Mouse (Mus musculus): ENCODE results near the gene Fhl2. TPM values are rescaled to one million over a fixed set of nuclear protein-coding genes. Genes with fewer than 3 reads are reported as not detected.

Fhl2 gene
- total RNA-seq (2021), result 1,000 to 10,000 TPM; 1,415 to 1,605 TPM

DNA sequence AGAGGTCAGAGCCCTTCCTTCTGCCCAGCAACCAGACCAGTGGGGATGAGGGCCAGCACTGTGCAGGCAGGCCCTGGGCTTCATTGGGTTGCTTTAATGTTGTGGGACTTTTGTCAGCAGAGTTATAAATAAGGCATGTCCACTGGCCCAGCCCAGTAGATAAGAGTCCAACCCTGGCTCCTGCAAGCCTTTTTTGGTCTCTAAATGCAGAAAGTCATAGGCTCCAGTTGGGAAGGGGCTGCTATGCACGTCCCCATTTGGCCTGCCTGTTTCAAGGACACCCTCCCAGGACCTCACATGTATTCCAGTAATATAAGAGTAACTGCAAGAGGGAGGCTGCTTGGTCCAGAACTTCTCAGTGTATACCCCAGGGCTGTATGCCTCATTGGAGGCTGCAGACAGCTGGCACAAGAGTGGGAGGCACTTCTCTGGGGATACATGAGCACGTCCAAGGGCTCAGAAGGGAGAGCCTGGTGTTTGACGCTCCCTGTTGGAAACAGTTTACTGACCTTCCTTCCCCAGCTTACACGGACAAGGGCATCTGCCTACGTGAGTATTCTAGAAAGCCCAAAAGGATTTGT is at the start of gene Fhl2:
Gene Fhl2 (minus strand): TSS at position 324 of the 581 bp plus-strand sequence.
- intact Hi-C loops (cut with DNase I), result loop anchor here (2.0 kb wide), 2 partner anchors 50 to 62 kb away; no protein-coding TSS in a partner anchor
- peak; percentile 72 to 80 for DNase-seq

DNA sequence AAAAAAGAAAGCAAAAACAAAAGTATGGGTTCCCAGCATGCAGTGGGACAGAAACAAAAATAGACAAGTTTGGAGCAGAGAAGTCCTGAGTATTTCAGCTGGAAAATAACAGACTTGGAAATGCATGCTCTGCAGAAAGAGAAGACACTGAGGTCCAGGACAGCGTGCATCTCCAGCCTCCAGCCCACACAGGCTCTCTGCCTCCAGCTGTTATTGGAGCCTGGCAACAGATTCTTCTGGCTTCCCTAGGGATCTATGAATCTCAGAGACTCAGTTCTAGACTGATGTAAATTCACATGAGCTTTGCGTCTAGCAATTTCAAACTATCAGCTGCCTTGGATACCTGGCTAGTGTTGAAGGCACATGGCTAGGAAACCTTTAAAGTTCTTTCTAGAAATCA is 48.2 kb upstream of the Fhl2 start:
- intact Hi-C loops (cut with DNase I), result no loop called here
- DNase-seq, result peak; percentile 53 to 66

DNA sequence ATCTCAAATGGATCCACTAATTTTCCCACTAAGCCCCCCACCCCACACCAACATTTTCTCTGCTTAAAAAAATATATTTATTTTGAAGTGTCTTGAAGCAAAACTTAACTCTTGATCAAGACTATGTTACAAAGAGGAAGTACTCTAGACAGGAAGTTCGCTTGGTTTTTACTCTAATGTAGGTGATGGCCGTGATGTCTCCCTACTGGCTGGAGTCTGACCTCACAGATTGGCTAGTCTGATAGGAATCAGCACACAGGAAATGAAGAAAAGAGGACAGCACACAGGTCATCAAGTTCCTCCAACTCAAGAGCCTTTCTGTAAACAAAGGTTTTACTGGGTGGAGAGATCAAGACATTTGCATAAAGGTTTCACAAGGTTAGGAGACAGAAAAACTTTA is 44.4 kb upstream of the Fhl2 start:
- DNase-seq, result no peak
- intact Hi-C loops (cut with DNase I), result no loop called here

DNA sequence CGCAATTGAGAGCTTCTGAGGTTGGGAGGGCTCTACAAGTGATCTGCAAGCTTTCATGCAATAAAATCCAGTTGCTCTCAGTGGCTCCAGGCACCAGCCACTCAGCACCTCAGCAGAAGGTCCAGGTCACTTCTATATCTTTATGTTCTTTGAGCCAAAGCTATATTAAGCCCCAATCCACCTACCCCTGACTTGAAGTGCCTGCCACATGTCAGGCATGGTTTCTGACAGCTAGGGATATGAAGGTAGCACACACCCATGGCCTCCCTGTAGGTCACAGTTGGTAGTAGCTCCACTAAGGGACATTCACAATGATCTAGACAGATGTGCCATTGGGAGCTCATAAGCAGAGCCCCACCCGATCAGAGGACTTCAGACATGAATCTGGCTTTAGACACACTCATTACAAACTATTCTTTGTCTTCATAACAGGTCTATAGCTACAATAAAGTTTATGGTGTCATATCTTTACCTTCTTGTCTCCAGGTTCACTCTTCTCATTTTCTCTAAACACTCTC is 43.1 kb upstream of the Fhl2 start:
- intact Hi-C loops (cut with DNase I), result no loop called here
- DNase-seq, result peak; percentile 42 to 69

DNA sequence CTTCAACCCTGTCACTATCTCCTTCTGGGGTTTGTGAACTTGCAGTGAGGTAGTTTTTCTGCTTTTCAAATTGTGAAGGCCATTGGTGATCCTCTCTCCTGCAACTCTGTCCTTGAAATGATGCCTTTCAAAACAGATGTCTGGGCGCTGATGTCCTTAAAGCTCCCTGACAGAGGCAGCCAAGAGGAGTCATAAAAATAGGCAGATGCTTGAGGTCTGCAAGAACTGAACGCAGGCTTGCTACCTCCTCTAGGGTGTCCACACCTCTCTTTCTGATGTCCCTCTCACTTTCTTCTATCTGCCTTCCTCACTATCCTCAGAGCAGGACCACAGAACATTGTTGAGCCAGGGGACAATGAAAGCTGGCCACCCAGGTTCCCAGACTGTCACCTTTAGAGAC is 41.7 kb upstream of the Fhl2 start:
- intact Hi-C loops (cut with DNase I), result no loop called here
- DNase-seq, result peak in 1 of 2 experiments; percentile 43

DNA sequence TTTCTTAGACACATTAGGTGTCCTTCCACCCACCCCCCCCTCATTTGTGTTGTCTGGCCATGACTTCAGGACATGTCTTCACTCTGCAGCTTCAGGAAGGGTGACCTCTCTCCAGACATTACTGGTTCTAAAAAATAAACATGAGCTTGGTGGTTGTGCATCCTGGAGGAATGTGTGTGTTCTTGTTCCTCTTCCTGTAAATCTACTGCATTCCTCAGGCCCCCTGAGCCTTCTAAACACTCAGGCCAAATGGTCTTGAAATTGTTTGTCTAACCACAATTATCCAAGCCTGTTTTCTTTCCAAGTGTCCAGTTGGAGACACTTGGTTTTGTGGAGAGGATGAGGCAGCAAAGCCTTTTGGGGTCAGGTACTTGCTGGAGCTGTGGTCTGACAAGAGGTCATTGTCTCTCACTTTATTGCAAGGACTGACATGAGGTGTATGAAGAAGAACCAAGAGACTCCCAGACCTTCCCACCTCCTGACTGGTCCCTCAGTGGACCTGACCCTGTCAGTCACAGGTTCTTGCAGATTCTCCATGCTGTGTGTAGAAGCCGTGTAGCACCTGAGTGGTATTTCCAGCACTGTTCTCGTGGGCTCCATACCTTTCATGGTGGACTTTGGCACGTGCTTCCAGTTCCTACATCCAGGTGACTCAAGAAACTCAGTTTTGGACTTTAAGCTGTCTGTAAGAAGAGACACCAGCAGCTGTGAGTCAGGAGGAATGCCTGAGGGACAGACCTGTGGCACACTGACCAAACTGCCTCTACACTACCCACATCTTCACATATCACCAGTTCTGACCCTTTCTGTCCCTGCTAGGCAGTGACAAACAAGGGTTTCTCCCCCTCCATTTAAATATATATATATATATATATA is 40.8 kb upstream of the Fhl2 start:
- no peak for DNase-seq
- intact Hi-C loops (cut with DNase I), result loop anchor here (1.0 kb wide), 1 partner anchor 12 kb away; no protein-coding TSS in a partner anchor

DNA sequence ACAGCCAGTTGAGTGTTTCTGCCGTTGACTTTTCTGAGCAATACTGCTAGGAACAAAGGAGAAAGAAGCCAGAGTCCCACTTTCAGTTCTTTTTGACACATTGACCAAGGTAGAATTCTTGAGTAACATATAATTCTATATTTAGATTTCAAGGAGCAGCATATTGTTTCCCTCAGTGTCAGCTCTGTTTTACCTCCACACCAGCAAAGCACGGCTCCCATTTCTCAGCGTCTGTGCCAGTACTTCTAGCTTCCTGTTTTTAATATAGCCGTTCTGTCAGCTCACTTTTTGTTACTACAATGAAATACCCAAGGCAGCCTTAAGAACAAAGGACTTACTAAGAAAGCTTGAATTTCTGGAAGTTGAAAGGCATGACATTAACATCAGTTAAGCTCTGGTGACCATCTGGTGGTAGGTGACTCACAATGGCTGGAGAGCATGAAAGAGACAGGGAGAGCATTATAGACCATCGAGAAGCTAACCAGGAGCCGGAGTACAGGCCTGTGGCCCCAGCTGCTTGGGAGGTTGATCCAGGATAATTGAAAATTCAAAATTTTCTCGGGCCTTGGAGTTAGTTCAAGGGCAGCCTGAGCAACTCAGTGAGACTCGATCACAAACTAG is 28.9 kb upstream of the Fhl2 start:
- intact Hi-C loops (cut with DNase I), result loop anchor here (1.0 kb wide), 1 partner anchor 12 kb away; no protein-coding TSS in a partner anchor

DNA sequence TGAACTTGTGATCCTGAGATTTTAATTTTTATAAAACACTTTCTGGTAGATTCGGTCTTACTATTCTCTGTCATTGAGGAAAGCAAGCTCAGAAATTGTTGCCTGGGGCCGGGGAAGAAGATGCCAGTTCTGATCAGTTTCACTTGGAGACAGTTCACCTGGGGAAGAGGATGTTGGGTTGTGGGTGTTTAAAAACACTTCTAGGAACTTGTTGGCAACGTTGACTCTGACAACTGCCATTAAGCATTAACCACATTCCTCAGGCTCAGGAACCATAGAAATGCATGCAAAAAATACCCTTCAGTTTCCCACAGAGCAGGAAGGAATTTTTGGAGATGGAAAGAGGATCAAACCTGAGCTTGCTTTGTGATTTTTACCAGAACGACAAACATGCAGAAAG is 28.2 kb upstream of the Fhl2 start:
- intact Hi-C loops (cut with DNase I), result loop anchor here (1.0 kb wide), 1 partner anchor 12 kb away; no protein-coding TSS in a partner anchor
- DNase-seq, result no peak

More for the DNA sequence above, 28.9 kb upstream of the Fhl2 start:
- DNase-seq, result no peak

DNA sequence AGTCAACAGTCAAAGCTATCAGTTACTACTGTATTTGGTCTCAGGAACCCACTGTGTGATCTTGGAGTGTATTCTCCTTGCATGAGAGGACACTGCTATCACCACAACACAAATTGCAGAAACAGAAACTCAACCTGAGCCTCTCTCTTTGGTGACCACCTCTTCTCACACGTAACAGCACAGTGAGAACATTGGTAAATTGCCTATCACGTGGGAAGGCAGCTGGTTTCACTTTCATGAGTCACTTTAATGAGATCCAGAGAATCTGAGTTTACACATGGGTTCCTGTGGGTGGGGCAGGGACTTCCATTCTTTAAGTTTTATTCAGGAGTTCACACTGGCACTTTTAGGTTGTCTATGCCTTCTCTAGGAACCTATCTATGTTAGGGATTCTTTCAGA is 27.4 kb upstream of the Fhl2 start:
- intact Hi-C loops (cut with DNase I), result no loop called here
- DNase-seq, result no peak

DNA sequence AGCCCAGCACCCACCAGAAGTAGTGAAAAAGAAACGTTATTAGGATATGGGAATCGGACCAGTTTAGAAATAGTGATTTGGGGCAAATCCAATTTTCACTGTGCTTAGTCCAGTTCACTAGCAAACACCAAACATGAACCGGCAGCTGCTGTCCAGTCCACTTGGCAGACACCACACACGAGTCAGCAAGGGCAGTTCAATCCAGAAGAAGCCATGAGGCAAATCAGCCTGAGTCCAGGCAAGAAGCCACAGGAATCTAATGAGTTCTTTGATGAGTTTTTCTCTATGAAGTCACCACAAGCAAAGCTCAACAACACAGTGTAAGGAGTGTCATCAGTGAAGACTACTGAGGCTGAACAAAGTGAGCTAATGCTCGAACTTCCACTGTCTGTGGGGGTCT is 26.3 kb upstream of the Fhl2 start:
- intact Hi-C loops (cut with DNase I), result no loop called here

DNA sequence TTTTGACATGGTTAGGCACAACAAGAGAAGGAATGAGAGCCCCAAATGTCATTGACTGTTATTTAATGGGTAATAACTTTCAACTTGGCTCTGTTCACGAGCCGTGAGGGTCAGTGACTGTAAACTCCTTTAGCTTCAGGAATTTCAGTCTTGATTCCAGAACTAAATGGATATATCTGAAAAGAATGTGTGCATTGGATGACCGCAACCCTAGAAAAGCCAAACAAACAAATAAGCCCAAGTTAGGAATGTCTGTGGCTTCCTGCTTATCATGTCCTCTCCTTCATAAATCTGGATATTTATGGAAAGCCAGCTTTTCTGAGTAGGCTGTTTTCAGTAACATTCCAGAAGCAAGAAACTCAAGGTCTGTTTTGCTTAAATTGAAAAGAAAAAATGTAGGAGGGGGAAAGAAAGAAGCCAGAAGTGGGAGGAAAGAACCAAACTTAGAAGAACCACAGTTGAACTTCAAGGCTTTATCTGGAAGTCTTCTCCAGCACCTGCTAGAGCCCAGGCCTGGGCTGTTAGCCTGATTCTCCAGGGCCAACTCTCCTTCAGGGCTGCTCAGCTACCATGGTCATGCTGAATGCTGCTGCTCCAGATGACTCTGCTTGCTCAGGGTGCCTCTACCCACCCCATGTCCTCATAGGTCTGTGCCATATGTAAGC is 21.4 kb upstream of the Fhl2 start:
- intact Hi-C loops (cut with DNase I), result no loop called here

More for the DNA sequence above, 26.3 kb upstream of the Fhl2 start:
- no peak for DNase-seq

DNA sequence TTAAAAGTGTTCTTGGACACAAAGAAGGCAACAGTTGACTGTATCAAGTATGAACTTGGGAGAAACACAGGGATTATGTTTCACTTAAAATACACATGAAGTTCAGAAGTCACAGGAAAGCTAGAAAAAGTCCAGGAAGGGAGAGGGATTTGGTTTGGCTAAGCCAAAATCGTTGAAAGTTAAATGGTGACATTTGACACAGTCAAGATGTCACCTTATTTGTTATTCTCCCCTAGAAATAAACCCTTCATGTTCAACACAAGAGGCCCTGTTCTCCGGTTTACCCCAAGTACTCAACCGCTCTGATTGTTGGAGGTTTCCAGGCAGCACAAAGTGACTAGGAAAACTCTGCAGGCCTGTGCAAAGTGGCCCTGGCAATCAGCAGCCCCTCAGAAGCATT is 18.8 kb upstream of the Fhl2 start:
- DNase-seq, result no peak
- intact Hi-C loops (cut with DNase I), result no loop called here

More for the DNA sequence above, 21.4 kb upstream of the Fhl2 start:
- DNase-seq, result no peak

DNA sequence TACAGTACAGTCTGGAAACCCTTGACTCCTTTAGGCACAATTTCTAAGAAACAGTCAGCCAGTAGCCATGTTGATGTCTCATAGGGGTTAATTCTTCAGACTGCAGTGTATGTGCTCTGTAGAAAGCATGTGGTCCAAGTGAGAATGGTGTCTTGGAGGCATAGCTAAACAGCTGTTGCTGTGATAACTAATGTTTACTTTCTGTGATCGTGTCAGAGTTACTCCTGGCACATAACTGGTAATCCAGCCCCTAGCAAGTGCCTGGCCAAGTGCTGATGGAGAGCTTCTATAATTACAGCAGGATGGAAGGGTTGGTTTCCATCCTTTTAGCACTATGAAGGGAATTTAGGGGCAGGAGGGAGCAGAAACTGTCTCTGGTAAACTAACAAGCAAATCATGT is 14.5 kb upstream of the Fhl2 start:
- no peak for DNase-seq
- intact Hi-C loops (cut with DNase I), result no loop called here

DNA sequence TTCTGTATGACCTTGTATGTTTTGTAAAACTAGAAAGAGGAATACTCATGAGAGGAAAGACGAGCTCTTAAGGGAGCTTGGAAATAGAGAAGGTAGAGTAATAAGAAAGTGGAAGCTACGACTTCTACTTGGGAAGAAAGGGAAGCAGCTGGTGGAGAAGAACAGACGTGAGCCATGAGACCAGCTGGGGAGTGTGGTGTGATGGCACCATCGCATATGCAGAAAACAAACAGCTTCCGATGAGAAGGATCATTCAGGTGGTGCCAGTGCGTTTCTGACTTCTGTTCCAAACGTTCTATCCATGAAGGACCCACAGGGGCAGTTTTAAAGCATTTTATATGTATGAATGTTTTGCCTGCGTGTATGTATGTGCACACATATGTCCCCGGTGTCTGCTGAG is 13.5 kb upstream of the Fhl2 start:
- intact Hi-C loops (cut with DNase I), result no loop called here
- no peak for DNase-seq

DNA sequence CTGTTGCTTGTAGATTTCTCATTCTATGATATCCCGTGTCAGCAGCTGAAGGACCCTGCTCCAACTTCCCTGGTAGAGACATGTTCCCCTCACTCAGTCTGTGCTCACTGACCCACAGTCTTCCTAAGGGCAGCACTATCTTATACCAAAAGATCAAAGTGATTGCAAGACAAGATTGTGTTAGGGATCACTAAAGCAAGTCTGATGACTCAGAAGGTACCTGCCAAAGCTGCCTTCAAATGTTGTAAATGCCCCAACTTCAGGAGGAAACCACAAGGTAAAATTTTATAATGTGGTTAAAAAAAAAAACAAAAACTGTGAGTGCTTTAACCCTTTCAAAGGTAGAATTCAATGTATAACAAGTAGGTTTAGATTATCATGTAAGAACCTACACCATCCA is 10.4 kb upstream of the Fhl2 start:
- no peak for DNase-seq
- intact Hi-C loops (cut with DNase I), result no loop called here

DNA sequence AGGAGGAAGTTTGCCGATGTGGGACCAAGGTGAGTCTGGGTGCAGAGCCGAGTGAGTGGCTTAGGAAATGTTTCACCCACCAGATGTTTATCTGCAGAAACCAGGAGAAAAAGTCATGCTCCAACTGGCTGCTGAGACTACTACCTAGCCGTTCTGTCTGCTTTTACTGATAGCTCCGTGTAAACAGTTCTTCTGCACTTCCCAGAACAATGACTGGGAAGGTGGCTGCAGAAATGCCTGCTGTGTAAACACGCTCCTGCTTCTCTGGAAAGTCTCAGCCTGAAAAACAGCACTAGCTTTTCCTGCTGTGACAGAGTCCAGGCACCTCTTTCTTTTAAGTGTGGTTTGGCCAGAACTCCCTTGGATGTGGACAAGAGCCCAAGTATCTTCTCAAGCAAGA is 6.5 kb upstream of the Fhl2 start:
- intact Hi-C loops (cut with DNase I), result no loop called here
- no peak for DNase-seq

DNA sequence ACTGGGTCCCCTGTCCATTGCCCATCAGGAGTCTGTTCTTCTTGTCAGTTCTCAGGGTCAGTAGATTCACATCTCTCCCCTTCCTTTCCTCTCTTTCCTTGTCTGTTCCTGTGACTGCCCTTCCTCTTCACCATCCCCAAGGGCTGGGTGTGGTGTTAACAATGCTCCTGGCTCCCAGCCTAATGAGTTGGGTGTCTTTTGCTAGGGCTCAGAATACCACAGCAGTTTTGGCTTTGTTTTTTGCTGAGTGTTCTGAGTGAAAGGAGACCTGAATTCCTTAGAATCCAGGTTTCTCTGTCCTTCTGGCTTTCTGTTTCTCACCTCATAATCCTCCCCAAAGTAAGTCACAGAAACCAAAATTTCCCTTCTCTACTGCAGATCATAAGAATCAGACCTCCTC is 5.4 kb upstream of the Fhl2 start:
- intact Hi-C loops (cut with DNase I), result no loop called here
- no peak for DNase-seq

DNA sequence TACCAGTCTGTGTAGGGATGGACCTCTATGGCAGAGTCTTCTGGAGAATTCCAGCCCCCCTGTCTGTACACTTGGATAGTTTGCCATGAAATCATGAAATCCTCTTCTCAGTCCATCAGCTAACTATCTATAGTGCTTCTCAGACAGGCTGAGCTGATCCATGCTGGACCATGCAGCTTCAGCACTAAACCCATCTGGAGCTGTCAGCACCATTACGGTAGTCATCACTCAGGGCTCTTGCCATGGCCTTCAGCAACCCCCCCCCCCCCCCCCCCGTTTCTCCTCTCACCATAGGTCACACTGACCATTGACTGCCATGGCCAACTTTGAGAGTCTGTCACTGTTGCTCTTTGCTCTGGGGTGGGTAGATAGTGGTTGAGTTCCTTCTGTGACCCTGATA is 5.0 kb upstream of the Fhl2 start:
- intact Hi-C loops (cut with DNase I), result no loop called here

DNA sequence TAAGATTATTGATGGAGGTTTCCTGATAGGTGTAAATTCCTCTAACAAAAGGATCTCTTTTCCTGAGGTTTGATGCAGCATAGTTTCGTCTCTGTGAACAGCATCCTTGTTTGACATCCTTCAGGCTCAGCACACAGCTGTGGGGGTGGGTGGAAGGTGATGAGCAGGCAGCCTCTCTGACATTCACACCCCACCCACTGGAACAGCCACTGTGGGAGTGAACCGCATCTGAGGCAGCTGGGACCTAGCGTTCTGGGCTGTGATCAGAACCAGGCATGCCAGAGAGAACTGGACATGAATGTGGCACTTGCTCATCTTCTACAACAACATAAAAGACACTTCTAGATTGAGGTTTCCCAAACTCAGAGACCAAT is 3.1 kb upstream of the Fhl2 start:
- intact Hi-C loops (cut with DNase I), result no loop called here
- no peak for DNase-seq

More for the DNA sequence above, 5.0 kb upstream of the Fhl2 start:
- DNase-seq, result no peak

DNA sequence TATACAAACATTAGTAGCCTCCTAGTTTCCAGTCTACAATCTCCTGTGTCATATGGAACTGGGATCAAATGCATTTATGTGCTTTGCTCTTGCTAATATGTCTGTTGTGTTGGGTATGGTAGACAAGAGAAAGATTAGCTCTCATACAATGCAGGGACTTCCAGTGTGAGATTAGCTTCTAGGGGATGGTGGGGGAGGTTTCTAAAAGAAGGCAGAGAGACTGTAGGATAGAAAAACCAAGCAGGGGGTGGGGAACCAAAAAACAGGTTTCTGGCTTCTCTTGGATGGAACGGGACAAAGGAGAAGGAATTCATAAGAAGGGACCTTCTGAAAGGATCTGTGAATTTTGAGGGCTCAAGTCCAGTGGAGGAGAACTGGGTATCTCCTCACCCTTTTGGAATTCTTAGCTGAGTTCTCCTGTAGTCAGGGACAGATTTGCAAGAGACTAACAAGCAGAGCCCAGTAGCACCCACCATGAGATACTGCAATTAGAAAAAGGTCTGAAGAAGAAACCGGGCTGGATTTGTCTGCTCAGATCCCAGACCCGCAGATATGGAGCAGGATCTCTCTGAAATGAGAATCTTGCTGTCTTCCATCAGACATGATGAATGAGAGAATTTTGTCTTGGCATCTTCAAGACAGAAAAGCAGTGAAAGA is 2.6 kb upstream of the Fhl2 start:
- intact Hi-C loops (cut with DNase I), result no loop called here
- no peak for DNase-seq
